Mouse (Mus musculus) testis, adult 2 months (tissue): ENCODE data around the gene Adcyap1. TPM values are rescaled to one million over a fixed set of nuclear protein-coding genes. Genes with fewer than 3 reads are reported as not detected.

Experiments
- H3K27ac ChIP-seq: fragments of 200-500 bp; 2 replicates; pipeline ENCODE4 v1.5.1; 2012; ENCODE audit warnings: low read depth, low read length; ENCODE audit not compliant: control insufficient read depth, insufficient read depth
- H3K27me3 ChIP-seq: fragments of 200-500 bp; 2 replicates; pipeline ENCODE4 v1.6.1; 2012; ENCODE audit warnings: mild to moderate bottlenecking, low read length, moderate library complexity; ENCODE audit not compliant: control insufficient read depth, insufficient read depth
- H3K36me3 ChIP-seq: fragments of 200-500 bp; 2 replicates; pipeline ENCODE4 v1.6.1; 2012; ENCODE audit warnings: mild to moderate bottlenecking, low read length; ENCODE audit not compliant: control insufficient read depth, insufficient read depth
- H3K4me1 ChIP-seq: fragments of 200-500 bp; 2 replicates; pipeline ENCODE4 v1.6.1; 2012; ENCODE audit warnings: low read length; ENCODE audit not compliant: control insufficient read depth, insufficient read depth
- H3K4me3 ChIP-seq: fragments of 200-500 bp; 2 replicates; pipeline ENCODE4 v1.5.1; 2012; ENCODE audit warnings: low read depth, mild to moderate bottlenecking, low read length, moderate library complexity, mixed read lengths; ENCODE audit not compliant: control insufficient read depth
- CTCF ChIP-seq: fragments of 200-500 bp; IDR thresholded peaks from 2 replicates; pipeline ENCODE4 v1.5.1; 2012; ENCODE audit warnings: low read depth, mild to moderate bottlenecking, inconsistent platforms, low read length, moderate library complexity; ENCODE audit not compliant: control insufficient read depth, insufficient read depth, insufficient replicate concordance
- POLR2A ChIP-seq: fragments of 200-500 bp; IDR thresholded peaks from 2 replicates; pipeline ENCODE4 v1.6.1; 2012; ENCODE audit warnings: low read depth, mild to moderate bottlenecking, inconsistent platforms, low read length, moderate library complexity; ENCODE audit not compliant: control insufficient read depth
- polyA plus RNA-seq: library from polyadenylated mRNA; depleted of rRNA; stranded (reverse); fragments of >200 nt; gene quantifications from 2 replicates; pipeline ENCODE4 v1.2.3, GENCODE M21; 2012

Gene Adcyap1
- polyA plus RNA-seq, 1 experiment, result not detected

- Histone ChIP-seq H3K4me3 (no peak overlapping the region), H3K36me3 (no peaks in the 10 kb centered on the region), H3K4me1 (peaks cover 5% of the 10 kb centered on the region), H3K27me3 (0 out of 2 replicates have a peak, but pooled peaks cover 2% of the 10 kb centered on the region), H3K27ac (no peak overlapping the region)
- TF ChIP-seq CTCF, result no peak
- no peak for TF ChIP-seq POLR2A
Measured at GRCm38 (mm10) chr17:93200386-93201264, 1.8 kb downstream of the Adcyap1 start.

GRCm38 (mm10) chr17:93201265-93201925, 2.6 kb downstream of the Adcyap1 start:
- Histone ChIP-seq H3K27me3 (0 out of 2 replicates have a peak, but pooled peaks cover 2% of the 10 kb centered on the region), H3K4me3 (no peak overlapping the region), H3K4me1 (peaks cover 5% of the 10 kb centered on the region), H3K27ac (no peak overlapping the region), H3K36me3 (no peaks in the 10 kb centered on the region)
- TF ChIP-seq POLR2A (no peak), CTCF (no peak)

- no peak overlapping the region for H3K27ac ChIP-seq
- H3K27me3 ChIP-seq, result 0 out of 2 replicates have a peak, but pooled peaks cover 2% of the 10 kb centered on the region
- H3K4me1 ChIP-seq, result peaks cover 5% of the 10 kb centered on the region
Measured at GRCm38 (mm10) chr17:93202165-93203075, 3.6 kb downstream of the Adcyap1 start.

GRCm38 (mm10) chr17:93203076-93204031, 4.5 kb downstream of the Adcyap1 start:
- TF ChIP-seq CTCF, result no peak
- no peak for TF ChIP-seq POLR2A
- 0 out of 2 replicates have a peak, but pooled peaks cover 2% of the 10 kb centered on the region for H3K27me3 ChIP-seq
- no peak overlapping the region for H3K27ac ChIP-seq
- H3K36me3 ChIP-seq, result no peaks in the 10 kb centered on the region
- H3K4me1 ChIP-seq, result peaks cover 5% of the 10 kb centered on the region
- no peak overlapping the region for H3K4me3 ChIP-seq

More at GRCm38 (mm10) chr17:93202165-93203075, 3.6 kb downstream of the Adcyap1 start:
- no peak overlapping the region for H3K4me3 ChIP-seq
- TF ChIP-seq POLR2A (no peak), CTCF (no peak)
- no peaks in the 10 kb centered on the region for H3K36me3 ChIP-seq

- H3K4me3 ChIP-seq, result no peak overlapping the region
- H3K4me1 ChIP-seq, result no peaks in the 10 kb centered on the region
- H3K27ac ChIP-seq, result no peak overlapping the region
- H3K27me3 ChIP-seq, result no peaks in the 10 kb centered on the region
- TF ChIP-seq POLR2A (no peak), CTCF (no peak)
- no peaks in the 10 kb centered on the region for H3K36me3 ChIP-seq
Measured at GRCm38 (mm10) chr17:93217785-93218184, 19.0 kb downstream of the Adcyap1 start.

- Histone ChIP-seq H3K4me3 (no peak overlapping the region), H3K36me3 (no peaks in the 10 kb centered on the region), H3K27me3 (no peaks in the 10 kb centered on the region), H3K4me1 (no peaks in the 10 kb centered on the region), H3K27ac (no peak overlapping the region)
- TF ChIP-seq CTCF, result no peak
- no peak for TF ChIP-seq POLR2A
Measured at GRCm38 (mm10) chr17:93218640-93219039, 19.8 kb downstream of the Adcyap1 start.
